9 mouse cellular contexts compared by ENCODE assay signal in genomic region chrX:167497780-167498179, GRCm38 (mm10).
DNase-seq lines count a peak whose midpoint lies in the region; ATAC-seq and TF ChIP-seq lines count a peak whose summit lies in the region.
"Had no signal": no experiment of that assay in that cellular context is flagged by ENCODE, and none has a peak within 500 bp of the region (broad histone marks: within the 10 kb centered on the region; RNA-seq: fewer than 3 reads in every experiment).

No protein-coding gene starts in this region.

- TF ChIP-seq EP300 in heart, adult 2 months (IDR thresholded peaks at IDR 0.05; ENCODE audit: insufficient read depth, low read depth, low read length): no peak

- no peaks in the 10 kb centered on the region for H3K9me3 ChIP-seq in forebrain, embryonic 14.5 days (replicated peaks; ENCODE audit: control insufficient read depth, low read length)
- H3K9me3 ChIP-seq in intestine, embryonic 16.5 days (ENCODE audit: control insufficient read depth, low read length): no peaks in the 10 kb centered on the region
- no peaks in the 10 kb centered on the region for H3K9me3 ChIP-seq in midbrain, embryonic 15.5 days

- H3K27me3 ChIP-seq in heart, adult 2 months (ENCODE audit: control insufficient read depth, insufficient read depth, low read length): no peaks in the 10 kb centered on the region
- H3K27me3 ChIP-seq in forebrain, embryonic 14.5 days (replicated peaks; ENCODE audit: control insufficient read depth, insufficient read depth, low read length): 0 out of 2 replicates have a peak, but pooled peaks cover 2% of the 10 kb centered on the region
- H3K27me3 ChIP-seq in intestine, embryonic 16.5 days (replicated peaks; ENCODE audit: control insufficient read depth, insufficient read depth, low read length): no peaks in the 10 kb centered on the region; the same call in none of the 2 replicates
- peaks cover 12% of the 10 kb centered on the region; the same call in 1 of the 2 replicates for H3K27me3 ChIP-seq in midbrain, embryonic 15.5 days (replicated peaks)

- TF ChIP-seq POLR2A in heart, adult 2 months (IDR thresholded peaks at IDR 0.05; ENCODE audit: insufficient read depth, low read depth, low read length): no peak

- H3K27ac ChIP-seq in heart, adult 2 months: no peak overlapping the region
- no peak overlapping the region for H3K27ac ChIP-seq in forebrain, embryonic 14.5 days (ENCODE audit: low read depth, low read length)
- H3K27ac ChIP-seq in intestine, embryonic 16.5 days (ENCODE audit: low read length): no peak overlapping the region
- no peak overlapping the region for H3K27ac ChIP-seq in midbrain, embryonic 15.5 days

- intact Hi-C loops in heart, adult 2 months (cut with DNase I): loop anchor here (5.0 to 10.0 kb wide), 2 partner anchors 223 to 320 kb away; no protein-coding TSS in a partner anchor
- intact Hi-C loops in left cerebral cortex, postnatal 10 days (cut with DNase I): no loop called here

- 29% methylated on average over 11 of the region's 11 CpGs for WGBS in heart, adult 2 months
- 37% methylated on average over 11 of the region's 11 CpGs for WGBS in forebrain, embryonic 14.5 days
- 26% methylated on average over 11 of the region's 11 CpGs for WGBS in intestine, embryonic 16.5 days
- 44% methylated on average over 11 of the region's 11 CpGs for WGBS in midbrain, embryonic 15.5 days

- H3K9ac ChIP-seq in heart, adult 2 months (ENCODE audit: low read depth, low read length): no peak overlapping the region
- H3K9ac ChIP-seq in forebrain, embryonic 14.5 days (ENCODE audit: low read length): no peak overlapping the region
- no peak overlapping the region for H3K9ac ChIP-seq in intestine, embryonic 16.5 days (ENCODE audit: low read depth, low read length)
- no peak overlapping the region for H3K9ac ChIP-seq in midbrain, embryonic 15.5 days

- peak; percentile 87 for ATAC-seq in forebrain, embryonic 14.5 days
- ATAC-seq in intestine, embryonic 16.5 days: peak; percentile 48; the same call in 1 of the 2 replicates
- peak; percentile 92 for ATAC-seq in midbrain, embryonic 15.5 days (replicated peaks)

- H3K4me1 ChIP-seq in heart, adult 2 months (ENCODE audit: control insufficient read depth, insufficient read depth, low read length): no peaks in the 10 kb centered on the region
- H3K4me1 ChIP-seq in forebrain, embryonic 14.5 days (ENCODE audit: control insufficient read depth, insufficient read depth, low read length): no peaks in the 10 kb centered on the region
- H3K4me1 ChIP-seq in intestine, embryonic 16.5 days (ENCODE audit: control insufficient read depth, insufficient read depth, low read length): no peaks in the 10 kb centered on the region
- H3K4me1 ChIP-seq in midbrain, embryonic 15.5 days: no peaks in the 10 kb centered on the region

- no peaks in the 10 kb centered on the region for H3K36me3 ChIP-seq in heart, adult 2 months (ENCODE audit: control insufficient read depth, insufficient read depth, low read length)
- no peaks in the 10 kb centered on the region for H3K36me3 ChIP-seq in forebrain, embryonic 14.5 days (ENCODE audit: control insufficient read depth, insufficient read depth, low read length)
- no peaks in the 10 kb centered on the region for H3K36me3 ChIP-seq in intestine, embryonic 16.5 days (ENCODE audit: control insufficient read depth, insufficient read depth, low read length)
- no peaks in the 10 kb centered on the region for H3K36me3 ChIP-seq in midbrain, embryonic 15.5 days (replicated peaks)

- TF ChIP-seq CTCF in heart, adult 2 months (IDR thresholded peaks at IDR 0.05): peak; percentile 73

- no peak overlapping the region for H3K4me3 ChIP-seq in heart, adult 2 months
- no peak overlapping the region for H3K4me3 ChIP-seq in forebrain, embryonic 14.5 days (ENCODE audit: low read depth, low read length)
- H3K4me3 ChIP-seq in intestine, embryonic 16.5 days (ENCODE audit: low read length): no peak overlapping the region
- H3K4me3 ChIP-seq in midbrain, embryonic 15.5 days: no peak overlapping the region
- H3K4me3 ChIP-seq: myocyte had no signal

- H3K79me2 ChIP-seq in heart, adult 2 months (replicated peaks; ENCODE audit: control insufficient read depth, insufficient read depth, low read length): no peaks in the 10 kb centered on the region

- H3K4me2 ChIP-seq in forebrain, embryonic 14.5 days (ENCODE audit: low read length): no peak overlapping the region
- H3K4me2 ChIP-seq in intestine, embryonic 16.5 days (ENCODE audit: low read depth, low read length): no peak overlapping the region
- no peak overlapping the region for H3K4me2 ChIP-seq in midbrain, embryonic 15.5 days

- peak; percentile 4 to 27 for DNase-seq in heart, adult 2 months
- DNase-seq in heart, adult 11 months: no peak
- DNase-seq in c-Kit-negative CD71-positive TER-119-positive erythroid progenitor cells, embryonic 14.5 days (ENCODE audit: low read depth, low spot score): peak; percentile 1
- DNase-seq in forebrain, embryonic 14.5 days (ENCODE audit: low spot score): peak; percentile 81
- DNase-seq in left cerebral cortex, postnatal 10 days (ENCODE audit: extremely low spot score in 1 of 2, low spot score in 2 of 2): peak; percentile 27 to 42
- DNase-seq in spleen, postnatal 36 days (ENCODE audit: low spot score in 2 of 2): peak; percentile 14 to 15
